Mouse (Mus musculus): ENCODE measurements around the gene Arxes1. TPM values are rescaled to one million over a fixed set of nuclear protein-coding genes. Genes with fewer than 3 reads are reported as not detected.

The Arxes1 gene
- polyA plus RNA-seq, 1 experiment: 6.5 TPM

GRCm38 (mm10) chrX:136007199-136007843, 25.8 kb upstream of the Arxes1 start:
- H3K27ac ChIP-seq (ENCODE audit: insufficient read depth, low read length): no peak overlapping the region
- H3K9ac ChIP-seq (ENCODE audit: low read depth, poor library complexity, severe bottlenecking): no peak overlapping the region
- no peaks in the 10 kb centered on the region for H3K36me3 ChIP-seq (ENCODE audit: control insufficient read depth, insufficient read depth, low read length, poor library complexity, severe bottlenecking)
- H3K4me3 ChIP-seq (ENCODE audit: low read depth, low read length): no peak overlapping the region
- H3K9me3 ChIP-seq (replicated peaks; ENCODE audit: control insufficient read depth, insufficient read depth, low read length, poor library complexity, severe bottlenecking): no peaks in the 10 kb centered on the region
- H3K4me1 ChIP-seq (ENCODE audit: control insufficient read depth, insufficient read depth, low read length): no peaks in the 10 kb centered on the region
- TF ChIP-seq POLR2A (IDR thresholded peaks at IDR 0.05; ENCODE audit: insufficient read depth, low read length) (no peak), EP300 (IDR thresholded peaks at IDR 0.05; ENCODE audit: insufficient read depth, low read depth, low read length) (no peak), CTCF (IDR thresholded peaks at IDR 0.05; ENCODE audit: low read depth, low read length) (no peak)
- no peaks in the 10 kb centered on the region for H3K27me3 ChIP-seq (ENCODE audit: control insufficient read depth, insufficient read depth, low read length, poor library complexity, severe bottlenecking)

- H3K9ac ChIP-seq (ENCODE audit: low read depth, poor library complexity, severe bottlenecking): no peak overlapping the region
- TF ChIP-seq EP300 (IDR thresholded peaks at IDR 0.05; ENCODE audit: insufficient read depth, low read depth, low read length) (no peak), CTCF (IDR thresholded peaks at IDR 0.05; ENCODE audit: low read depth, low read length) (no peak), POLR2A (IDR thresholded peaks at IDR 0.05; ENCODE audit: insufficient read depth, low read length) (no peak)
- no peaks in the 10 kb centered on the region for H3K36me3 ChIP-seq (ENCODE audit: control insufficient read depth, insufficient read depth, low read length, poor library complexity, severe bottlenecking)
- no peaks in the 10 kb centered on the region for H3K4me1 ChIP-seq (ENCODE audit: control insufficient read depth, insufficient read depth, low read length)
- H3K9me3 ChIP-seq (replicated peaks; ENCODE audit: control insufficient read depth, insufficient read depth, low read length, poor library complexity, severe bottlenecking): no peaks in the 10 kb centered on the region
- H3K27ac ChIP-seq (ENCODE audit: insufficient read depth, low read length): no peak overlapping the region
- H3K4me3 ChIP-seq (ENCODE audit: low read depth, low read length): no peak overlapping the region
- H3K27me3 ChIP-seq (ENCODE audit: control insufficient read depth, insufficient read depth, low read length, poor library complexity, severe bottlenecking): no peaks in the 10 kb centered on the region; the same call in 1 of the 2 replicates
Measured at GRCm38 (mm10) chrX:136014392-136014791, 18.8 kb upstream of the Arxes1 start.

- Histone ChIP-seq H3K9me3 (replicated peaks; ENCODE audit: control insufficient read depth, insufficient read depth, low read length, poor library complexity, severe bottlenecking) (no peaks in the 10 kb centered on the region), H3K27ac (ENCODE audit: insufficient read depth, low read length) (no peak overlapping the region), H3K27me3 (ENCODE audit: control insufficient read depth, insufficient read depth, low read length, poor library complexity, severe bottlenecking) (no peaks in the 10 kb centered on the region), H3K36me3 (ENCODE audit: control insufficient read depth, insufficient read depth, low read length, poor library complexity, severe bottlenecking) (no peaks in the 10 kb centered on the region), H3K4me3 (ENCODE audit: low read depth, low read length) (no peak overlapping the region), H3K9ac (ENCODE audit: low read depth, poor library complexity, severe bottlenecking) (no peak overlapping the region), H3K4me1 (ENCODE audit: control insufficient read depth, insufficient read depth, low read length) (no peaks in the 10 kb centered on the region)
- TF ChIP-seq EP300 (IDR thresholded peaks at IDR 0.05; ENCODE audit: insufficient read depth, low read depth, low read length) (no peak), CTCF (IDR thresholded peaks at IDR 0.05; ENCODE audit: low read depth, low read length) (no peak)
Measured at GRCm38 (mm10) chrX:136030331-136030730, 2.8 kb upstream of the Arxes1 start.

DNA sequence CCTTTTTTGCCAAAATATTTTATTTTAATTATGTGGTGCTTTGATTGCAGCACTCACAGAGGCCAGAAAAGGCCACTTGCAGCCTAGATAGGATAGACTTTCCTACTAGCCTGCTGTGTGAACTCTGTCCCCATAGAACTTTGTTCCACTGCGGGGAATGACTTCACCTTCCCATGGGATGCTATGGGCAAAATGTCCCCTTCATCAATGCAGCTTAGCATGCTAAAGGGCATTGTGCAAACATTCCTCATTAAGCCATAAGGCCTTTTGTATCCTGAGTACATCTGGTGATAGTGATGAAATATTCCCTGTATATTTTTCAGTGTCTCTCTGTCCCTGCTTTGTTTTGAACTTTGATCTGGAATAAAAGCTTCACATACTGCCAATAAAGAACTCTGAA, 10.6 kb downstream of the Arxes1 start:
- Histone ChIP-seq H3K4me1 (ENCODE audit: control insufficient read depth, insufficient read depth, low read length) (no peaks in the 10 kb centered on the region), H3K4me3 (ENCODE audit: low read depth, low read length) (no peak overlapping the region), H3K9me3 (replicated peaks; ENCODE audit: control insufficient read depth, insufficient read depth, low read length, poor library complexity, severe bottlenecking) (no peaks in the 10 kb centered on the region), H3K36me3 (ENCODE audit: control insufficient read depth, insufficient read depth, low read length, poor library complexity, severe bottlenecking) (no peaks in the 10 kb centered on the region), H3K27me3 (ENCODE audit: control insufficient read depth, insufficient read depth, low read length, poor library complexity, severe bottlenecking) (no peaks in the 10 kb centered on the region), H3K27ac (ENCODE audit: insufficient read depth, low read length) (no peak overlapping the region), H3K9ac (ENCODE audit: low read depth, poor library complexity, severe bottlenecking) (no peak overlapping the region)
- TF ChIP-seq POLR2A (IDR thresholded peaks at IDR 0.05; ENCODE audit: insufficient read depth, low read length) (no peak), EP300 (IDR thresholded peaks at IDR 0.05; ENCODE audit: insufficient read depth, low read depth, low read length) (no peak), CTCF (IDR thresholded peaks at IDR 0.05; ENCODE audit: low read depth, low read length) (no peak)

DNA sequence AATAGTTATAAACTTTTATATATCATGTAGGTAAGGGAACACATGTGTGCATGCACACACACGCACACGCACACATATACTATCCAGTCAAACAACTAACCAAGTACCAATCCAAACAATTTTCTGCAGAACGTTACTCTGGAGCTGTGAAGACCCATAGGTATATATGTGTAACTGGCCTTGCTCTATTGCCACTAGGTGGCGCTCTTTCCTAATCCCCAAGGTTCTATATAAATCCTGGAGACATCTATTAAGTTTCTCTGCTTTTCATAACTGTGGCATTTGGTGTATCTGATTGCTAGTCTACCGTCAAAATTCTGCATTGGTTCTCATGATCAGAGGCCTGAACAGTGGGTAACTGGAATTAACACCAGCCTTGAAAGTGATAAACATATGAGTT, 14.4 kb downstream of the Arxes1 start:
- Histone ChIP-seq H3K9me3 (replicated peaks; ENCODE audit: control insufficient read depth, insufficient read depth, low read length, poor library complexity, severe bottlenecking) (no peaks in the 10 kb centered on the region), H3K4me3 (ENCODE audit: low read depth, low read length) (no peak overlapping the region), H3K4me1 (ENCODE audit: control insufficient read depth, insufficient read depth, low read length) (no peaks in the 10 kb centered on the region), H3K36me3 (ENCODE audit: control insufficient read depth, insufficient read depth, low read length, poor library complexity, severe bottlenecking) (no peaks in the 10 kb centered on the region), H3K27ac (ENCODE audit: insufficient read depth, low read length) (no peak overlapping the region), H3K9ac (ENCODE audit: low read depth, poor library complexity, severe bottlenecking) (no peak overlapping the region), H3K27me3 (ENCODE audit: control insufficient read depth, insufficient read depth, low read length, poor library complexity, severe bottlenecking) (no peaks in the 10 kb centered on the region)
- TF ChIP-seq POLR2A (IDR thresholded peaks at IDR 0.05; ENCODE audit: insufficient read depth, low read length) (no peak), CTCF (IDR thresholded peaks at IDR 0.05; ENCODE audit: low read depth, low read length) (no peak), EP300 (IDR thresholded peaks at IDR 0.05; ENCODE audit: insufficient read depth, low read depth, low read length) (no peak)

DNA sequence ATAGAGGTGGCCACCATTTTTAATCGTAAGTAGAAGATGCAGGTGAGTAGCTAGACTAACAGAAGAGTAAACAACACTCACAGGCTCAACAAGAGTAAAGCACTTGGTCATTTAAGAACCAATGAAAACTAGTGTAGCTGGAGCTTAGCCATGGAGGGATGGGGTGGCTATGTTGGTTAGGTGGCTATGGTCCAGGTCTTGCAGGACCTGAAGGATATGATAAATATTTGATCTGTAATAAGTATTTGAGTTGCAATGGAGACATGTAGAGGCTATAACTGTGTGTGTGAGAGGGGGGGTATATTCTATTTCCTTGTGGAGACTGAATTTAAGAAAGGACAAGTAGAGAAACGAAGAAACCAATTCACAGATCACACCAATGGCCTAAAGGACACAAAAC, 18.1 kb downstream of the Arxes1 start:
- Histone ChIP-seq H3K36me3 (ENCODE audit: control insufficient read depth, insufficient read depth, low read length, poor library complexity, severe bottlenecking) (no peaks in the 10 kb centered on the region), H3K27me3 (ENCODE audit: control insufficient read depth, insufficient read depth, low read length, poor library complexity, severe bottlenecking) (no peaks in the 10 kb centered on the region), H3K27ac (ENCODE audit: insufficient read depth, low read length) (no peak overlapping the region), H3K4me1 (ENCODE audit: control insufficient read depth, insufficient read depth, low read length) (no peaks in the 10 kb centered on the region), H3K9ac (ENCODE audit: low read depth, poor library complexity, severe bottlenecking) (no peak overlapping the region), H3K9me3 (replicated peaks; ENCODE audit: control insufficient read depth, insufficient read depth, low read length, poor library complexity, severe bottlenecking) (no peaks in the 10 kb centered on the region), H3K4me3 (ENCODE audit: low read depth, low read length) (no peak overlapping the region)
- TF ChIP-seq EP300 (IDR thresholded peaks at IDR 0.05; ENCODE audit: insufficient read depth, low read depth, low read length): no peak
- no peak for TF ChIP-seq CTCF (IDR thresholded peaks at IDR 0.05; ENCODE audit: low read depth, low read length)
- TF ChIP-seq POLR2A (IDR thresholded peaks at IDR 0.05; ENCODE audit: insufficient read depth, low read length): no peak
